Mouse (Mus musculus) limb, embryonic 13.5 days (tissue): ENCODE measurements around the gene Ptprt. TPM values are rescaled to one million over a fixed set of nuclear protein-coding genes. Genes with fewer than 3 reads are reported as not detected.
"Not testable (repeated sequence)": the region's sequence is repeated elsewhere in the genome, so short reads cannot be mapped to it uniquely, and the experiment has no call there.

Experiments used
- ATAC-seq: fragments of 200-750 bp; cut with Nextera tagmentation; 2 replicates; pipeline ENCODE4 v1.8.0; 2017; ENCODE audit warnings: low read depth, moderate number of reproducible peaks, moderate TSS enrichment; ENCODE audit not compliant: low FRiP score
- H3K27ac ChIP-seq: fragments of 300-500 bp; sonication (generic); 2 replicates; pipeline ENCODE4 v1.5.1; 2015; ENCODE audit warnings: inconsistent platforms, mild to moderate bottlenecking, moderate library complexity
- H3K27me3 ChIP-seq: fragments of 300-500 bp; sonication (generic); 2 replicates; pipeline ENCODE4 v1.6.1; 2015; ENCODE audit warnings: mild to moderate bottlenecking, inconsistent platforms
- H3K36me3 ChIP-seq: fragments of 300-500 bp; sonication (generic); 2 replicates; pipeline ENCODE4 v1.6.1; 2015; ENCODE audit warnings: inconsistent platforms, mild to moderate bottlenecking, moderate library complexity
- H3K4me1 ChIP-seq: fragments of 300-500 bp; sonication (generic); 2 replicates; pipeline ENCODE4 v1.6.1; 2015; ENCODE audit warnings: inconsistent platforms
- H3K4me2 ChIP-seq: fragments of 300-500 bp; sonication (generic); replicated peaks from 2 replicates; pipeline ENCODE4 v1.6.1; 2015; ENCODE audit warnings: inconsistent platforms, mild to moderate bottlenecking, moderate library complexity
- H3K4me3 ChIP-seq: fragments of 300-500 bp; sonication (generic); 2 replicates; pipeline ENCODE4 v1.5.1; 2015; ENCODE audit warnings: moderate library complexity, mild to moderate bottlenecking, inconsistent platforms
- H3K9ac ChIP-seq: fragments of 300-500 bp; sonication (generic); 2 replicates; pipeline ENCODE4 v1.6.1; 2015; ENCODE audit warnings: mild to moderate bottlenecking, inconsistent platforms
- H3K9me3 ChIP-seq: fragments of 300-500 bp; sonication (generic); 2 replicates; pipeline ENCODE4 v1.6.1; 2016; ENCODE audit warnings: inconsistent platforms
- WGBS: fragments of 180-500 bp; shearing (Covaris S2); methylation state at CpG from one replicate; pipeline ENCODE4 v1.1.7; 2015; 5-methylcytosine and 5-hydroxymethylcytosine counted together
- polyA plus RNA-seq: library from polyadenylated mRNA; unstranded; fragments of >200 nt; fragmentation: Nextera tagmentation; extraction: Ambion mirVana; gene quantifications from 2 replicates; pipeline ENCODE4 v1.2.1, GENCODE M21; 2015

The Ptprt gene
- polyA plus RNA-seq, 1 experiment from 2014 or later = 2.6 TPM

- H3K27me3 ChIP-seq = no peaks in the 10 kb centered on the region
- no peak overlapping the region for H3K4me3 ChIP-seq
- ATAC-seq = no peak
- WGBS = 68% methylated on average over 1 of the region's 1 CpGs
- no peaks in the 10 kb centered on the region for H3K9me3 ChIP-seq
- H3K9ac ChIP-seq = no peak overlapping the region
- H3K36me3 ChIP-seq = no peaks in the 10 kb centered on the region
- no peaks in the 10 kb centered on the region for H3K4me1 ChIP-seq
- no peak overlapping the region for H3K4me2 ChIP-seq
- no peak overlapping the region for H3K27ac ChIP-seq
These were observed 1133.8 kb downstream of the Ptprt start for GRCm38 (mm10) chr2:161527192-161527591.

- no peak for ATAC-seq
- H3K4me3 ChIP-seq = no peak overlapping the region
- H3K27ac ChIP-seq = no peak overlapping the region
- H3K9me3 ChIP-seq = no peaks in the 10 kb centered on the region
- no peak overlapping the region for H3K9ac ChIP-seq
- H3K36me3 ChIP-seq = no peaks in the 10 kb centered on the region
- 61% methylated on average over 2 of the region's 2 CpGs for WGBS
- no peak overlapping the region for H3K4me2 ChIP-seq
- H3K27me3 ChIP-seq = no peaks in the 10 kb centered on the region
- H3K4me1 ChIP-seq = no peaks in the 10 kb centered on the region
These were observed 1141.3 kb downstream of the Ptprt start for GRCm38 (mm10) chr2:161519671-161520070.

GRCm38 (mm10) chr2:161516921-161517320, 1144.0 kb downstream of the Ptprt start:
- Histone ChIP-seq H3K4me3 (no peak overlapping the region), H3K4me1 (no peaks in the 10 kb centered on the region), H3K36me3 (no peaks in the 10 kb centered on the region), H3K27me3 (no peaks in the 10 kb centered on the region), H3K9ac (no peak overlapping the region), H3K9me3 (no peaks in the 10 kb centered on the region), H3K4me2 (no peak overlapping the region), H3K27ac (no peak overlapping the region)
- WGBS = 64% methylated on average over 5 of the region's 5 CpGs
- no peak for ATAC-seq

GRCm38 (mm10) chr2:161513256-161513655, 1147.7 kb downstream of the Ptprt start:
- Histone ChIP-seq H3K4me3 (no peak overlapping the region), H3K9ac (no peak overlapping the region), H3K27me3 (no peaks in the 10 kb centered on the region), H3K27ac (no peak overlapping the region), H3K4me2 (no peak overlapping the region), H3K4me1 (peaks cover 7% of the 10 kb centered on the region), H3K36me3 (no peaks in the 10 kb centered on the region), H3K9me3 (no peaks in the 10 kb centered on the region)
- 89% methylated on average over 1 of the region's 1 CpGs for WGBS
- ATAC-seq = no peak

GRCm38 (mm10) chr2:161511880-161512570, 1148.9 kb downstream of the Ptprt start:
- not testable (repeated sequence) for H3K9me3 ChIP-seq, H3K4me1 ChIP-seq, H3K4me3 ChIP-seq, H3K9ac ChIP-seq, H3K36me3 ChIP-seq, H3K4me2 ChIP-seq, H3K27ac ChIP-seq, H3K27me3 ChIP-seq
- peak; percentile 59 for ATAC-seq
- 19% methylated on average over 6 of the region's 15 CpGs for WGBS

- Histone ChIP-seq H3K4me1 (peaks cover 7% of the 10 kb centered on the region), H3K9me3 (no peaks in the 10 kb centered on the region), H3K9ac (peak overlapping the region; percentile 63), H3K4me3 (peak overlapping the region; percentile 47), H3K36me3 (no peaks in the 10 kb centered on the region), H3K27me3 (no peaks in the 10 kb centered on the region), H3K27ac (no peak overlapping the region), H3K4me2 (peak overlapping the region; percentile 69)
- 0 out of 2 replicates have a peak, but pooled peaks have one; percentile 11 for ATAC-seq
- 22% methylated on average over 8 of the region's 8 CpGs for WGBS
These were observed 1149.7 kb downstream of the Ptprt start for GRCm38 (mm10) chr2:161511101-161511759.

- Histone ChIP-seq H3K4me3 (peak overlapping the region; percentile 34), H3K9me3 (no peaks in the 10 kb centered on the region), H3K27ac (no peak overlapping the region), H3K27me3 (no peaks in the 10 kb centered on the region), H3K4me2 (peak overlapping the region; percentile 66), H3K36me3 (no peaks in the 10 kb centered on the region), H3K9ac (0 out of 2 replicates have a peak overlapping the region, but pooled peaks have one; percentile 39), H3K4me1 (peaks cover 11% of the 10 kb centered on the region)
- WGBS = 10% methylated on average over 13 of the region's 13 CpGs
- peak; percentile 11 for ATAC-seq
These were observed 1161.6 kb downstream of the Ptprt start for GRCm38 (mm10) chr2:161499097-161499899.

- Histone ChIP-seq H3K27ac (no peak overlapping the region), H3K4me2 (peak overlapping the region; percentile 66), H3K36me3 (no peaks in the 10 kb centered on the region), H3K4me3 (peak overlapping the region; percentile 34), H3K27me3 (no peaks in the 10 kb centered on the region), H3K9me3 (no peaks in the 10 kb centered on the region), H3K4me1 (peaks cover 11% of the 10 kb centered on the region), H3K9ac (0 out of 2 replicates have a peak overlapping the region, but pooled peaks have one; percentile 39)
- no peak for ATAC-seq
- 19% methylated on average over 13 of the region's 13 CpGs for WGBS
These were observed 1162.4 kb downstream of the Ptprt start for GRCm38 (mm10) chr2:161498449-161499096.

- no peak for ATAC-seq
- H3K9ac ChIP-seq = no peak overlapping the region
- 82% methylated on average over 1 of the region's 1 CpGs for WGBS
These were observed 1179.2 kb downstream of the Ptprt start for GRCm38 (mm10) chr2:161481741-161482140.

GRCm38 (mm10) chr2:161480445-161480844, 1180.5 kb downstream of the Ptprt start:
- Histone ChIP-seq H3K9ac (no peak overlapping the region), H3K27ac (no peak overlapping the region), H3K4me3 (no peak overlapping the region), H3K36me3 (no peaks in the 10 kb centered on the region), H3K4me1 (no peaks in the 10 kb centered on the region), H3K27me3 (no peaks in the 10 kb centered on the region), H3K9me3 (no peaks in the 10 kb centered on the region), H3K4me2 (no peak overlapping the region)
- no peak for ATAC-seq

More at GRCm38 (mm10) chr2:161481741-161482140, 1179.2 kb downstream of the Ptprt start:
- Histone ChIP-seq H3K4me1 (no peaks in the 10 kb centered on the region), H3K27me3 (no peaks in the 10 kb centered on the region), H3K4me2 (no peak overlapping the region), H3K36me3 (no peaks in the 10 kb centered on the region), H3K27ac (no peak overlapping the region), H3K9me3 (no peaks in the 10 kb centered on the region), H3K4me3 (no peak overlapping the region)
